Mouse (Mus musculus) left cerebral cortex, postnatal 14 days (tissue): ENCODE measurements around the gene Pus1. TPM values are rescaled to one million over a fixed set of nuclear protein-coding genes. Genes with fewer than 3 reads are reported as not detected.

Experiments
- DNase-seq, 2 experiments: peaks; one replicate each; pipeline ENCODE4 v3.0.0; 2021 to 2022; ENCODE audit warnings: low spot score in 2 of 2, mixed read lengths in 1 of 2
- intact Hi-C: fragments of 180-260 bp; cut with DNase I; formaldehyde crosslinking; loops from one replicate; pipeline ENCODE4 v1.15.1; 2025
- total RNA-seq, 2 experiments: library from RNA; stranded (reverse); gene quantifications; 2 replicates each; pipeline ENCODE4 v1.2.3; 2021

The Pus1 gene
- total RNA-seq, 2 experiments from 2014 or later: 18.3 to 21.2 TPM

DNA sequence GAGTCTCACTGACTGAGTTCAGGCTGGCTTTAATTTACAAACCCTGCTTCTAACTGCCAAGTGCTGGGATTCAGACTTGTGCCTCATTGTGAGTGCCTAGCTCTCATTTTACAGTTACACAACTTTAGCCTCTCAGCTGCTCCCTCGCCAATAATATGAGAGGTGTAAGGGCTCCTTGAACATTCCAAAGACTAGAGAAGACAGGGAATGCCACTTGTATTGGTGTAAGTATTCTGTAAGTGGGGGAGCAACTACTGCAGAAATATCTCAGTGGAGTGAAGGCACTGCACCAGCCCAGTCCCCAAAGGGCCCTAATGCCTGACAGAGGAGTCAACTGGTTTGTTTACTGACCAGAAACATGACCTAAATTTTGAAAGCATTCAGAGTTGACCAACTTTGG, 52.6 kb downstream of the Pus1 start:
- DNase-seq: no peak
- intact Hi-C loops: no loop called here

Other genes starting within 250 kb of the Pus1 start
- gene Galnt9, start 236.3 kb downstream of the Pus1 start, total RNA-seq: 10 to 100 TPM; 83.1 to 88.7 TPM
- gene Noc4l, start 127.2 kb downstream of the Pus1 start, total RNA-seq: 10 to 100 TPM; 26.6 to 26.8 TPM
- 10 to 100 TPM; 23.1 to 26.2 TPM for gene Ddx51, start 127.2 kb downstream of the Pus1 start, total RNA-seq
- gene Ep400, start 9.9 kb downstream of the Pus1 start, total RNA-seq: 10 to 100 TPM; 84.8 to 89.3 TPM
- gene Ulk1, start 29.4 kb upstream of the Pus1 start, total RNA-seq: 10 to 100 TPM; 67.6 to 70.6 TPM
- 10 to 100 TPM in 1 of 2 experiments, 1 to 10 TPM in 1; 9.2 to 12.2 TPM for gene Hscb, start 59.1 kb upstream of the Pus1 start, total RNA-seq
- 1 to 10 TPM; 1.4 to 1.6 TPM for gene Chek2, start 59.3 kb upstream of the Pus1 start, total RNA-seq
- gene Ttc28, start 99.1 kb upstream of the Pus1 start, total RNA-seq: 10 to 100 TPM; 15.0 to 16.9 TPM